Mouse (Mus musculus) stomach, embryonic 14.5 days (tissue): ENCODE data around the gene Mrpl36. TPM values are rescaled to one million over a fixed set of nuclear protein-coding genes. Genes with fewer than 3 reads are reported as not detected.
A peak's percentile ranks its signal among the peaks of the same experiment; 100 is the strongest.

Experiments
- ATAC-seq: fragments of 200-750 bp; cut with Nextera tagmentation; 2 replicates; pipeline ENCODE4 v1.8.0; 2017; ENCODE audit warnings: low read depth, moderate TSS enrichment; ENCODE audit not compliant: insufficient number of reproducible peaks, insufficient read depth, low FRiP score
- H3K27ac ChIP-seq: fragments of 300-500 bp; sonication (generic); 2 replicates; pipeline ENCODE4 v1.5.1; 2014; ENCODE audit warnings: mild to moderate bottlenecking, low read length, moderate library complexity, mixed read lengths
- H3K27me3 ChIP-seq: fragments of 300-500 bp; sonication (generic); 2 replicates; pipeline ENCODE4 v1.6.1; 2014; ENCODE audit warnings: low read length, control low read depth, mixed read lengths; ENCODE audit not compliant: control insufficient read depth, insufficient read depth
- H3K36me3 ChIP-seq: fragments of 300-500 bp; sonication (generic); 2 replicates; pipeline ENCODE4 v1.6.1; 2014; ENCODE audit warnings: mild to moderate bottlenecking, control low read depth, low read length, moderate library complexity, mixed read lengths; ENCODE audit not compliant: control insufficient read depth, insufficient read depth
- H3K4me1 ChIP-seq: fragments of 300-500 bp; sonication (generic); 2 replicates; pipeline ENCODE4 v1.6.1; 2014; ENCODE audit warnings: low read length, control low read depth, mixed read lengths; ENCODE audit not compliant: control insufficient read depth, insufficient read depth
- H3K4me2 ChIP-seq: fragments of 300-500 bp; sonication (generic); replicated peaks from 2 replicates; pipeline ENCODE4 v1.6.1; 2014; ENCODE audit warnings: low read depth, low read length, control low read depth
- H3K4me3 ChIP-seq: fragments of 300-500 bp; sonication (generic); 2 replicates; pipeline ENCODE4 v1.5.1; 2014; ENCODE audit warnings: low read depth, low read length, control low read depth
- H3K9ac ChIP-seq: fragments of 300-500 bp; sonication (generic); replicated peaks from 2 replicates; pipeline ENCODE4 v1.6.1; 2014; ENCODE audit warnings: low read depth, mild to moderate bottlenecking, control low read depth, low read length, moderate library complexity, mixed read lengths
- H3K9me3 ChIP-seq: fragments of 300-500 bp; sonication (generic); 2 replicates; pipeline ENCODE4 v1.6.1; 2016; ENCODE audit warnings: low read depth, low read length, control low read depth; ENCODE audit not compliant: control insufficient read depth
- WGBS: fragments of 180-500 bp; shearing (Covaris S2); extraction: QIAGEN DNeasy Blood & Tissue Kit; methylation state at CpG from one replicate; pipeline ENCODE4 v1.1.7; 2014; 5-methylcytosine and 5-hydroxymethylcytosine counted together
- polyA plus RNA-seq: library from polyadenylated mRNA; unstranded; fragments of >200 nt; fragmentation: Nextera tagmentation; extraction: Ambion mirVana; gene quantifications from 2 replicates; pipeline ENCODE4 v1.2.1, GENCODE M21; 2014

Gene Mrpl36
- polyA plus RNA-seq, 1 experiment from 2014 or later = 137 TPM

DNA sequence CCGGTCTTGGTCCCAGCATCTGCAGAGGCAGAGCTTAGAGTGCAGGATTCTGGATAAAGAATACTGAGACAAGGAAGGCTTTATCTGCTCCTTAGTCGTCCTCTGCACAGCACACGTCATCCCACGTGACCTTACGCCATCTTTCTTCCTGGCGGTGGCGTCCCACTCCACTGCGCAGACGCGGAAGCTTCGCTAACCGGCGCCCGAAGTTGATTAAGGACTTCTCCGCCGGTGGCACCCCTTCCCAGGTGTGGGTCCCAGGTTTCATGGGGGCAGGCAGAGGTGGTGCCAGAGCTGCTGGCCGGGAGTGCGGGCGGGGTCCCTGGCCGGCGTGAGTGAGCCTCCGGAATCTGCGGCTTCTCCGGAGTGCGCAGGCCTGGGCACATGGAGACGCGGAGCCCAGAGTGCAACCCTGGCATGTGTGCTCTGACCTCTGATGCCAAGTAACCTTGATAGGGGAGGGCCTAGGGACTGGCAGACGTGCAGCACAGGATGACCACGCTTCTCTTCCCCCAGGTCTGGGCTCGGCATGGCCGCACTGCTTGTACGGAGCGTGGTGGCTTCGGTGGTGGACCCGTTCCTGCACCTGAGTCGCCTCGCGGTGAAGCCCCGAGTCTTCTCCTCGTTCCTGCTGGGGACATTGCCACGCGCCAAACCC, 2.7 kb downstream of the Mrpl36 start:
- H3K27ac ChIP-seq = peak overlapping the region; percentile 56; the same call in 1 of the 2 replicates
- ATAC-seq = peak; percentile 87

GRCm38 (mm10) chr13:73331736-73332135, 3.4 kb downstream of the Mrpl36 start:
- Histone ChIP-seq H3K27me3 (no peaks in the 10 kb centered on the region), H3K4me3 (peak overlapping the region; percentile 86), H3K36me3 (no peaks in the 10 kb centered on the region), H3K9ac (peak overlapping the region; percentile 95), H3K4me2 (peak overlapping the region; percentile 84), H3K9me3 (no peaks in the 10 kb centered on the region), H3K27ac (no peak overlapping the region), H3K4me1 (peaks cover 14% of the 10 kb centered on the region)
- ATAC-seq = no peak
- WGBS = 42% methylated on average over 3 of the region's 3 CpGs

More for the DNA sequence above, 2.7 kb downstream of the Mrpl36 start:
- Histone ChIP-seq H3K9ac (peak overlapping the region; percentile 95), H3K27me3 (no peaks in the 10 kb centered on the region), H3K4me2 (peak overlapping the region; percentile 84), H3K4me1 (peaks cover 14% of the 10 kb centered on the region), H3K36me3 (peaks cover 4% of the 10 kb centered on the region), H3K9me3 (no peaks in the 10 kb centered on the region), H3K4me3 (peak overlapping the region; percentile 86)
- WGBS = under 1% methylated on average over 42 of the region's 42 CpGs

- no peaks in the 10 kb centered on the region for H3K36me3 ChIP-seq
- 43% methylated on average over 7 of the region's 7 CpGs for WGBS
- ATAC-seq = no peak
- H3K9me3 ChIP-seq = no peaks in the 10 kb centered on the region
- H3K9ac ChIP-seq = no peak overlapping the region
- H3K27ac ChIP-seq = no peak overlapping the region
- H3K4me2 ChIP-seq = no peak overlapping the region
- peaks cover under 1% of the 10 kb centered on the region for H3K4me1 ChIP-seq
- no peak overlapping the region for H3K4me3 ChIP-seq
- no peaks in the 10 kb centered on the region for H3K27me3 ChIP-seq
These were observed 8.4 kb downstream of the Mrpl36 start for GRCm38 (mm10) chr13:73336753-73337152.

- WGBS = 79% methylated on average over 9 of the region's 9 CpGs
- no peak overlapping the region for H3K4me2 ChIP-seq
- H3K27me3 ChIP-seq = no peaks in the 10 kb centered on the region
- no peaks in the 10 kb centered on the region for H3K36me3 ChIP-seq
- no peak overlapping the region for H3K4me3 ChIP-seq
- no peak for ATAC-seq
- no peaks in the 10 kb centered on the region for H3K4me1 ChIP-seq
- H3K27ac ChIP-seq = no peak overlapping the region
- no peaks in the 10 kb centered on the region for H3K9me3 ChIP-seq
- no peak overlapping the region for H3K9ac ChIP-seq
These were observed 17.0 kb downstream of the Mrpl36 start for GRCm38 (mm10) chr13:73345102-73345890.

DNA sequence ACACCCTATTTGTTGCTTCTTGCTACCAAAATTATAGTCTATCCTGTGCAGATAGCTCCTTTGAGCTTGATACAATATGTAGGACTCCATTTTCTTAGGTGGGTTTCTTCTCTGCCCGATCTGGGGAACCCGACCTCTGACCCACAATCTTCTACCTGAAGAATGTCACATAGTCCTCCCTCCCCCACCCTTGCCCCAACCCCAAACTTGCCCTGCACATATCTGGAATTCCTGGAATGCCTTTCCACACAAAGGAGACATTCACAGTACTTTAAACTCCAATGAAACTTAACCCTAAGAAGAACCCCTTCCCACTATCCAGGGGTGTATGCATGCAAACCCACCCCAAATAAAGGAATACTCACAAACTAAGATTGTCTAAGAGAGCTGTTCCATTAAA, 17.8 kb downstream of the Mrpl36 start:
- ATAC-seq = no peak
- H3K9ac ChIP-seq = no peak overlapping the region
- H3K4me1 ChIP-seq = no peaks in the 10 kb centered on the region
- H3K4me2 ChIP-seq = no peak overlapping the region
- no peak overlapping the region for H3K4me3 ChIP-seq
- 17% methylated on average over 2 of the region's 2 CpGs for WGBS
- H3K36me3 ChIP-seq = no peaks in the 10 kb centered on the region
- no peak overlapping the region for H3K27ac ChIP-seq
- H3K27me3 ChIP-seq = no peaks in the 10 kb centered on the region
- H3K9me3 ChIP-seq = no peaks in the 10 kb centered on the region

GRCm38 (mm10) chr13:73346743-73347142, 18.4 kb downstream of the Mrpl36 start:
- H3K4me3 ChIP-seq = no peak overlapping the region
- ATAC-seq = no peak
- H3K4me2 ChIP-seq = no peak overlapping the region
- no peaks in the 10 kb centered on the region for H3K9me3 ChIP-seq
- H3K9ac ChIP-seq = no peak overlapping the region
- no peaks in the 10 kb centered on the region for H3K27me3 ChIP-seq
- no peaks in the 10 kb centered on the region for H3K4me1 ChIP-seq
- no peaks in the 10 kb centered on the region for H3K36me3 ChIP-seq
- H3K27ac ChIP-seq = no peak overlapping the region
- WGBS = 70% methylated on average over 4 of the region's 4 CpGs

DNA sequence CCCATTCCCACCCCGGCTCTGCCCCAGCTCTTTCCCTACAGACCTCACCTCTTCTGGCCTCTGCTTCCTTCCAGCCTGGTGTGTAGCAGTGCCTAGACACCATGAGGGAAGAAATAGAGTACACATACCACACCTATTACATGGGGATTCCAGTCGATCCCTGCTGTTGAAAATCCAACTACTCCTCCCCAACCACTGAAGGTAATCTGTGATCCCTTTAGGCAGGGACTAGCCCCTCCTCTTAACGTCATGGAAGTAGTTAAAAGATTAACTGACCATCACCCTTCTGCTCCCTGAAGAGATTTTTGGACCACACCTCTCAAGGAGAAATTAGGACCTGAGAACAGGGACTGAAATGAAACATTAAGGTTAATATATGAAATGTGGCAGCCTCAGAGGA, 18.9 kb downstream of the Mrpl36 start:
- Histone ChIP-seq H3K4me2 (no peak overlapping the region), H3K4me3 (no peak overlapping the region), H3K9ac (no peak overlapping the region), H3K9me3 (no peaks in the 10 kb centered on the region), H3K27ac (no peak overlapping the region), H3K27me3 (no peaks in the 10 kb centered on the region), H3K4me1 (no peaks in the 10 kb centered on the region), H3K36me3 (no peaks in the 10 kb centered on the region)
- WGBS = 68% methylated on average over 3 of the region's 3 CpGs
- no peak for ATAC-seq

GRCm38 (mm10) chr13:73347922-73348650, 19.8 kb downstream of the Mrpl36 start:
- H3K27ac ChIP-seq = no peak overlapping the region
- H3K9me3 ChIP-seq = no peaks in the 10 kb centered on the region
- H3K4me2 ChIP-seq = no peak overlapping the region
- 76% methylated on average over 7 of the region's 7 CpGs for WGBS
- ATAC-seq = no peak
- no peaks in the 10 kb centered on the region for H3K36me3 ChIP-seq
- H3K4me1 ChIP-seq = no peaks in the 10 kb centered on the region
- H3K27me3 ChIP-seq = no peaks in the 10 kb centered on the region
- H3K9ac ChIP-seq = no peak overlapping the region
- H3K4me3 ChIP-seq = no peak overlapping the region
